Mouse (Mus musculus): Measurements from ENCODE around the gene Cd164l2. TPM values are rescaled to one million over a fixed set of nuclear protein-coding genes. Genes with fewer than 3 reads are reported as not detected.
A peak's percentile ranks its signal among the peaks of the same experiment; 100 is the strongest.

The Cd164l2 gene
- total and polyA plus RNA-seq, 2 experiments from 2014 or later: 3.9 to 10.6 TPM

GRCm38 (mm10) chr4:133185893-133186292 lies 26.0 kb upstream of the Cd164l2 start:
- peaks cover 19% of the 10 kb centered on the region; the same call in 1 of the 2 replicates for H3K36me3 ChIP-seq (ENCODE audit: insufficient read depth, low read length)
- no peak for ATAC-seq (ENCODE audit: low FRiP score)
- TF ChIP-seq CTCF (IDR thresholded peaks at IDR 0.05): no peak
- H3K4me2 ChIP-seq (ENCODE audit: low read depth, low read length, poor library complexity, severe bottlenecking): no peak overlapping the region
- H3K27me3 ChIP-seq (ENCODE audit: insufficient read depth, low read length): no peaks in the 10 kb centered on the region
- WGBS: 87% methylated on average over 8 of the region's 8 CpGs
- DNase-seq (ENCODE audit: low spot score): no peak
- no peaks in the 10 kb centered on the region; the same call in 1 of the 2 replicates for H3K4me1 ChIP-seq (ENCODE audit: insufficient read depth, low read length)
- no peaks in the 10 kb centered on the region for H3K9me3 ChIP-seq (ENCODE audit: low read length)
- H3K27ac ChIP-seq (ENCODE audit: low read depth, low read length): no peak overlapping the region
- H3K4me3 ChIP-seq (ENCODE audit: low read depth, low read length): no peak overlapping the region
- no peak overlapping the region for H3K9ac ChIP-seq (replicated peaks; ENCODE audit: low read length, poor library complexity, severe bottlenecking)

GRCm38 (mm10) chr4:133186856-133187255 lies 25.1 kb upstream of the Cd164l2 start:
- no peaks in the 10 kb centered on the region; the same call in 1 of the 2 replicates for H3K4me1 ChIP-seq (ENCODE audit: insufficient read depth, low read length)
- no peaks in the 10 kb centered on the region for H3K9me3 ChIP-seq (ENCODE audit: low read length)
- H3K36me3 ChIP-seq (ENCODE audit: insufficient read depth, low read length): peaks cover 23% of the 10 kb centered on the region
- ATAC-seq (ENCODE audit: low FRiP score) (no peak), DNase-seq (ENCODE audit: low spot score) (no peak)
- TF ChIP-seq CTCF (IDR thresholded peaks at IDR 0.05): peak; percentile 31
- H3K4me2 ChIP-seq (ENCODE audit: low read depth, low read length, poor library complexity, severe bottlenecking): no peak overlapping the region
- no peaks in the 10 kb centered on the region for H3K27me3 ChIP-seq (ENCODE audit: insufficient read depth, low read length)
- H3K27ac ChIP-seq (ENCODE audit: low read depth, low read length): no peak overlapping the region
- no peak overlapping the region for H3K4me3 ChIP-seq (ENCODE audit: low read depth, low read length)
- H3K9ac ChIP-seq (replicated peaks; ENCODE audit: low read length, poor library complexity, severe bottlenecking): no peak overlapping the region
- WGBS: 95% methylated on average over 5 of the region's 5 CpGs

GRCm38 (mm10) chr4:133189396-133189795 lies 22.5 kb upstream of the Cd164l2 start:
- no peaks in the 10 kb centered on the region for H3K27me3 ChIP-seq (ENCODE audit: insufficient read depth, low read length)
- 45% methylated on average over 10 of the region's 10 CpGs for WGBS
- no peak overlapping the region for H3K27ac ChIP-seq (ENCODE audit: low read depth, low read length)
- H3K4me1 ChIP-seq (ENCODE audit: insufficient read depth, low read length): no peaks in the 10 kb centered on the region
- H3K4me3 ChIP-seq (ENCODE audit: low read depth, low read length): no peak overlapping the region
- no peaks in the 10 kb centered on the region for H3K9me3 ChIP-seq (ENCODE audit: low read length)
- ATAC-seq (ENCODE audit: low FRiP score): no peak
- no peak overlapping the region for H3K4me2 ChIP-seq (ENCODE audit: low read depth, low read length, poor library complexity, severe bottlenecking)
- no peak for TF ChIP-seq CTCF (IDR thresholded peaks at IDR 0.05)
- H3K36me3 ChIP-seq (ENCODE audit: insufficient read depth, low read length): peaks cover 37% of the 10 kb centered on the region
- no peak for DNase-seq (ENCODE audit: low spot score)
- no peak overlapping the region for H3K9ac ChIP-seq (replicated peaks; ENCODE audit: low read length, poor library complexity, severe bottlenecking)

- ATAC-seq (ENCODE audit: low FRiP score) (no peak), DNase-seq (ENCODE audit: low spot score) (no peak)
- Histone ChIP-seq H3K9ac (replicated peaks; ENCODE audit: low read length, poor library complexity, severe bottlenecking) (no peak overlapping the region), H3K4me1 (ENCODE audit: insufficient read depth, low read length) (peaks cover 11% of the 10 kb centered on the region), H3K27me3 (ENCODE audit: insufficient read depth, low read length) (no peaks in the 10 kb centered on the region), H3K4me2 (ENCODE audit: low read depth, low read length, poor library complexity, severe bottlenecking) (no peak overlapping the region), H3K9me3 (ENCODE audit: low read length) (no peaks in the 10 kb centered on the region), H3K4me3 (ENCODE audit: low read depth, low read length) (no peak overlapping the region), H3K27ac (ENCODE audit: low read depth, low read length) (no peak overlapping the region), H3K36me3 (ENCODE audit: insufficient read depth, low read length) (peaks cover 34% of the 10 kb centered on the region)
- TF ChIP-seq CTCF (IDR thresholded peaks at IDR 0.05): no peak
- WGBS: 83% methylated on average over 11 of the region's 11 CpGs
Measured at GRCm38 (mm10) chr4:133194482-133194881, 17.4 kb upstream of the Cd164l2 start.

- Histone ChIP-seq H3K4me1 (ENCODE audit: insufficient read depth, low read length) (peaks cover 11% of the 10 kb centered on the region), H3K36me3 (ENCODE audit: insufficient read depth, low read length) (peaks cover 34% of the 10 kb centered on the region), H3K27me3 (ENCODE audit: insufficient read depth, low read length) (no peaks in the 10 kb centered on the region), H3K9ac (replicated peaks; ENCODE audit: low read length, poor library complexity, severe bottlenecking) (no peak overlapping the region), H3K27ac (ENCODE audit: low read depth, low read length) (no peak overlapping the region), H3K4me2 (ENCODE audit: low read depth, low read length, poor library complexity, severe bottlenecking) (no peak overlapping the region), H3K4me3 (ENCODE audit: low read depth, low read length) (no peak overlapping the region), H3K9me3 (ENCODE audit: low read length) (no peaks in the 10 kb centered on the region)
- 72% methylated on average over 4 of the region's 4 CpGs for WGBS
- TF ChIP-seq CTCF (IDR thresholded peaks at IDR 0.05): no peak
- DNase-seq (ENCODE audit: low spot score) (no peak), ATAC-seq (ENCODE audit: low FRiP score) (no peak)
Measured at GRCm38 (mm10) chr4:133195014-133195413, 16.9 kb upstream of the Cd164l2 start.

GRCm38 (mm10) chr4:133196136-133196535 lies 15.8 kb upstream of the Cd164l2 start:
- Histone ChIP-seq H3K4me3 (ENCODE audit: low read depth, low read length) (no peak overlapping the region), H3K9ac (replicated peaks; ENCODE audit: low read length, poor library complexity, severe bottlenecking) (no peak overlapping the region), H3K36me3 (ENCODE audit: insufficient read depth, low read length) (peaks cover 27% of the 10 kb centered on the region), H3K4me2 (ENCODE audit: low read depth, low read length, poor library complexity, severe bottlenecking) (no peak overlapping the region), H3K9me3 (ENCODE audit: low read length) (no peaks in the 10 kb centered on the region), H3K27me3 (ENCODE audit: insufficient read depth, low read length) (no peaks in the 10 kb centered on the region), H3K4me1 (ENCODE audit: insufficient read depth, low read length) (peaks cover 19% of the 10 kb centered on the region), H3K27ac (ENCODE audit: low read depth, low read length) (peak overlapping the region; percentile 72; the same call in 1 of the 2 replicates)
- no peak for TF ChIP-seq CTCF (IDR thresholded peaks at IDR 0.05)
- DNase-seq (ENCODE audit: low spot score) (no peak), ATAC-seq (ENCODE audit: low FRiP score) (no peak)
- 87% methylated on average over 2 of the region's 2 CpGs for WGBS
